Mouse (Mus musculus) heart, postnatal 0 days (tissue): Measurements from ENCODE around the gene Casr. TPM values are rescaled to one million over a fixed set of nuclear protein-coding genes. Genes with fewer than 3 reads are reported as not detected.

Source experiments
- ATAC-seq: fragments of 200-750 bp; cut with Nextera tagmentation; 2 replicates; pipeline ENCODE4 v1.8.0; 2017; ENCODE audit warnings: low read depth, moderate number of reproducible peaks, moderate library complexity; ENCODE audit not compliant: insufficient read depth
- DNase-seq: peaks from one replicate; pipeline ENCODE4 v3.0.0-alpha.2; 2016; ENCODE audit warnings: low spot score
- H3K27ac ChIP-seq: fragments of 300-500 bp; sonication (generic); 2 replicates; pipeline ENCODE4 v1.5.1; 2014; ENCODE audit warnings: low read depth, mild to moderate bottlenecking
- H3K27me3 ChIP-seq: fragments of 300-500 bp; sonication (generic); 2 replicates; pipeline ENCODE4 v1.6.1; 2014; ENCODE audit warnings: low read length, mixed read lengths; ENCODE audit not compliant: control insufficient read depth, insufficient read depth
- H3K36me3 ChIP-seq: fragments of 300-500 bp; sonication (generic); replicated peaks from 2 replicates; pipeline ENCODE4 v1.6.1; 2014; ENCODE audit warnings: low read length, mixed read lengths; ENCODE audit not compliant: control insufficient read depth, insufficient read depth
- H3K4me1 ChIP-seq: fragments of 300-500 bp; sonication (generic); 2 replicates; pipeline ENCODE4 v1.6.1; 2014; ENCODE audit warnings: antibody characterized with exemption; ENCODE audit not compliant: control insufficient read depth, insufficient read depth
- H3K4me2 ChIP-seq: fragments of 300-500 bp; sonication (generic); 2 replicates; pipeline ENCODE4 v1.6.1; 2014; ENCODE audit warnings: low read depth, mild to moderate bottlenecking, low read length, moderate library complexity
- H3K4me3 ChIP-seq: fragments of 300-500 bp; sonication (generic); 2 replicates; pipeline ENCODE4 v1.5.1; 2014; ENCODE audit warnings: low read depth, low read length
- H3K9ac ChIP-seq: fragments of 300-500 bp; sonication (generic); replicated peaks from 2 replicates; pipeline ENCODE4 v1.6.1; 2014; ENCODE audit warnings: low read depth, low read length, mixed read lengths
- H3K9me3 ChIP-seq: fragments of 300-500 bp; sonication (generic); replicated peaks from 2 replicates; pipeline ENCODE4 v1.6.1; 2016; ENCODE audit warnings: low read length; ENCODE audit not compliant: control insufficient read depth
- CTCF ChIP-seq: IDR thresholded peaks from 2 replicates; pipeline ENCODE4 v1.5.1; 2016; ENCODE audit warnings: antibody characterized with exemption, control low read depth, low read depth
- EP300 ChIP-seq: IDR thresholded peaks from 2 replicates; pipeline ENCODE4 v1.6.1; 2016; ENCODE audit warnings: antibody characterized with exemption, low read depth
- WGBS: fragments of 180-500 bp; shearing (Covaris S2); extraction: QIAGEN DNeasy Blood & Tissue Kit; methylation state at CpG from one replicate; pipeline ENCODE4 v1.1.7; 2014; 5-methylcytosine and 5-hydroxymethylcytosine counted together
- polyA plus RNA-seq: library from polyadenylated mRNA; unstranded; fragments of >200 nt; fragmentation: Nextera tagmentation; extraction: Ambion mirVana; gene quantifications from 2 replicates; pipeline ENCODE4 v1.2.1, GENCODE M21; 2015
- total RNA-seq: library from RNA; depleted of rRNA; stranded (reverse); fragments of >200 nt; gene quantifications from 2 replicates; pipeline ENCODE4 v1.2.3, GENCODE M21; 2014; ENCODE audit warnings: low replicate concordance

The Casr gene
- total and polyA plus RNA-seq, 2 experiments from 2014 or later = 0.31 TPM; not detected in 1

- no peak for TF ChIP-seq CTCF
- no peak for TF ChIP-seq EP300
- WGBS = 46% methylated on average over 4 of the region's 4 CpGs
Observed at GRCm38 (mm10) chr16:36587971-36588370, 26.0 kb upstream of the Casr start.

GRCm38 (mm10) chr16:36582073-36582472 is 20.1 kb upstream of the Casr start:
- Histone ChIP-seq H3K4me2 (no peak overlapping the region), H3K4me1 (no peaks in the 10 kb centered on the region), H3K9me3 (no peaks in the 10 kb centered on the region), H3K9ac (no peak overlapping the region), H3K27ac (no peak overlapping the region), H3K4me3 (no peak overlapping the region), H3K27me3 (no peaks in the 10 kb centered on the region), H3K36me3 (no peaks in the 10 kb centered on the region)
- 61% methylated on average over 3 of the region's 3 CpGs for WGBS
- no peak for TF ChIP-seq CTCF
- TF ChIP-seq EP300 = no peak
- ATAC-seq = no peak
- DNase-seq = no peak

More at GRCm38 (mm10) chr16:36587971-36588370, 26.0 kb upstream of the Casr start:
- Histone ChIP-seq H3K4me3 (no peak overlapping the region), H3K36me3 (no peaks in the 10 kb centered on the region), H3K4me1 (no peaks in the 10 kb centered on the region), H3K4me2 (no peak overlapping the region), H3K27ac (no peak overlapping the region), H3K9me3 (no peaks in the 10 kb centered on the region), H3K9ac (no peak overlapping the region), H3K27me3 (no peaks in the 10 kb centered on the region)
- DNase-seq = no peak
- no peak for ATAC-seq

- H3K9ac ChIP-seq = no peak overlapping the region
- no peak for DNase-seq
- TF ChIP-seq CTCF (no peak), EP300 (no peak)
- no peak for ATAC-seq
- H3K27ac ChIP-seq = no peak overlapping the region
- no peak overlapping the region for H3K4me3 ChIP-seq
- no peaks in the 10 kb centered on the region for H3K9me3 ChIP-seq
- no peaks in the 10 kb centered on the region for H3K36me3 ChIP-seq
- no peak overlapping the region for H3K4me2 ChIP-seq
- H3K27me3 ChIP-seq = no peaks in the 10 kb centered on the region
- no peaks in the 10 kb centered on the region for H3K4me1 ChIP-seq
- 68% methylated on average over 8 of the region's 8 CpGs for WGBS
Observed at GRCm38 (mm10) chr16:36571942-36572341, 10.0 kb upstream of the Casr start.

DNA sequence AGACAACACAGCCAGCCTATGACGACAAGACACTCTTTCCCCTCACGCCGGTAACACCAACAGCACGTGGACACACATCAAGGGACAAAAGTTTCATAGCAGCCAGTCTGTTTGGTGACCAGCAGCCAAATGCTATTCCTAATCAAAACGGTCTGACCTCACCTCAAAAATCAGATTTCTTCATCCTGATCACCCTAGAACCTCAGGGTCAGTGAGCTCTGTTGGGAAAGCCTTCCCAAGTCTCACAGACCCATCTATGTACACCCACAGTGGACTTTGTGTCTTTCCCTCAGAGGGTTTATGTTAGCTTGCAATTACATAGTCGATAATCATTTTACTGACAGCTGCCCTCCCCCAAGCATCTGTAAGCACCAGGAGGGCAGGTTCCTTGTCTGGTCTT is 2.4 kb downstream of the Casr start:
- Histone ChIP-seq H3K9me3 (no peaks in the 10 kb centered on the region), H3K9ac (no peak overlapping the region), H3K4me3 (no peak overlapping the region), H3K27ac (no peak overlapping the region), H3K4me1 (peaks cover 20% of the 10 kb centered on the region), H3K36me3 (no peaks in the 10 kb centered on the region), H3K4me2 (no peak overlapping the region), H3K27me3 (peaks cover 11% of the 10 kb centered on the region; the same call in 1 of the 2 replicates)
- 86% methylated on average over 6 of the region's 6 CpGs for WGBS
- DNase-seq (no peak), ATAC-seq (no peak)
- TF ChIP-seq CTCF (no peak), EP300 (no peak)

GRCm38 (mm10) chr16:36555672-36556165 is 6.2 kb downstream of the Casr start:
- Histone ChIP-seq H3K36me3 (no peaks in the 10 kb centered on the region), H3K4me3 (no peak overlapping the region; the same call in 1 of the 2 replicates), H3K4me1 (peaks cover 13% of the 10 kb centered on the region; the same call in 1 of the 2 replicates), H3K9ac (no peak overlapping the region), H3K27me3 (no peaks in the 10 kb centered on the region), H3K9me3 (no peaks in the 10 kb centered on the region), H3K4me2 (peak overlapping the region; percentile 48), H3K27ac (peak overlapping the region; percentile 27)
- DNase-seq = peak; percentile 67
- peak; percentile 82 for ATAC-seq
- no peak for TF ChIP-seq EP300
- no peak for TF ChIP-seq CTCF
- WGBS = 25% methylated on average over 10 of the region's 10 CpGs

DNA sequence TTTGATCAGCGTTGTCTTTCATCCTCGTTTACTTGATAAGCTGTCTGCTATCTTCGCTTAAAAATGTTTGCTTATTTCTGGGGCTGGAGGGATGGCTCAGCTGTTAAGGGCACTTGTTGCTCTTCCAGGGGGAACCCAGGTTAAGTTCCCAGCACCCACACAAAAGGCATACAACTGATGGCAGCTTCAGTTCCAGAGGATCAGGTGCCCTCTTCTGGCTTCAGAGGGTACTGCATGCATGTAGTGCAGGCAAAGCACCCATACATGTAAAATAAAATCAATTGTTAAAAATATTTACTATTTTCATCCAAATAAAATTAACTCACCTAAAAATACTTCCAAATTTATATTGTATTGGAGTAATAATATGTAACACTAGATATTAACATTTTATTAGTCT is 8.3 kb downstream of the Casr start:
- Histone ChIP-seq H3K9me3 (no peaks in the 10 kb centered on the region), H3K27ac (no peak overlapping the region), H3K9ac (no peak overlapping the region), H3K27me3 (no peaks in the 10 kb centered on the region), H3K36me3 (no peaks in the 10 kb centered on the region), H3K4me3 (no peak overlapping the region), H3K4me1 (peaks cover 13% of the 10 kb centered on the region; the same call in 1 of the 2 replicates), H3K4me2 (no peak overlapping the region)
- WGBS = 89% methylated on average over 3 of the region's 3 CpGs
- TF ChIP-seq CTCF = peak; percentile 5; the same call in 1 of the 2 replicates
- no peak for TF ChIP-seq EP300
- DNase-seq (no peak), ATAC-seq (no peak)
